Mouse (Mus musculus) central nervous system, embryonic 14 days (tissue): ENCODE results near the gene Defa20. TPM values are rescaled to one million over a fixed set of nuclear protein-coding genes. Genes with fewer than 3 reads are reported as not detected.

ENCODE experiments used
- polyA plus RNA-seq: library from polyadenylated mRNA; depleted of rRNA; stranded (reverse); fragments of >200 nt; gene quantifications from 2 replicates; pipeline ENCODE4 v1.2.3, GENCODE M21; 2012; rRNA removed

Defa20 gene
- not detected in 2 replicates for polyA plus RNA-seq

GRCm38 (mm10) chr8:21508958-21509357, at the start of gene Defa20:
Gene Defa20, plus strand, starts transcription at chr8:21509258.

GRCm38 (mm10) chr8:21528732-21529131, 19.7 kb downstream of the Defa20 start, which contains the start of gene Defa32:
Gene Defa32, plus strand, starts transcription at chr8:21529032.

Other genes with a start within 250 kb of the Defa20 start
- gene Defa27, start 193.7 kb upstream of the Defa20 start, polyA plus RNA-seq: not detected in 2 replicates
- gene Defa29, start 182.2 kb upstream of the Defa20 start, polyA plus RNA-seq: not detected in 2 replicates
- gene Defa2, start 130.7 kb upstream of the Defa20 start, polyA plus RNA-seq: not detected in 2 replicates
- gene Defa33, start 117.4 kb upstream of the Defa20 start, polyA plus RNA-seq: not detected in 2 replicates
- not detected in 2 replicates for gene Defa36, start 81.8 kb upstream of the Defa20 start, polyA plus RNA-seq
- not detected in 2 replicates for gene Gm7849, start 52.7 kb upstream of the Defa20 start, polyA plus RNA-seq
- not detected in 2 replicates for gene Defa32, start 19.8 kb downstream of the Defa20 start, polyA plus RNA-seq
- not detected in 2 replicates for gene Defa37, start 56.1 kb downstream of the Defa20 start, polyA plus RNA-seq
- not detected in 2 replicates for gene Defa28, start 73.7 kb downstream of the Defa20 start, polyA plus RNA-seq
- gene Gm7861, start 85.2 kb downstream of the Defa20 start, polyA plus RNA-seq: not detected in 2 replicates
- not detected in 2 replicates for gene Defa26, start 108.9 kb downstream of the Defa20 start, polyA plus RNA-seq
- not detected in 2 replicates for gene Defa17, start 146.5 kb downstream of the Defa20 start, polyA plus RNA-seq
- not detected in 2 replicates for gene Defa34, start 156.5 kb downstream of the Defa20 start, polyA plus RNA-seq
- gene AY761184, start 194.4 kb downstream of the Defa20 start, polyA plus RNA-seq: not detected in 2 replicates
- not detected in 2 replicates for gene Defa24, start 225.2 kb downstream of the Defa20 start, polyA plus RNA-seq